Mouse (Mus musculus): ENCODE results near the gene Scn11a.

Gene Scn11a

DNA sequence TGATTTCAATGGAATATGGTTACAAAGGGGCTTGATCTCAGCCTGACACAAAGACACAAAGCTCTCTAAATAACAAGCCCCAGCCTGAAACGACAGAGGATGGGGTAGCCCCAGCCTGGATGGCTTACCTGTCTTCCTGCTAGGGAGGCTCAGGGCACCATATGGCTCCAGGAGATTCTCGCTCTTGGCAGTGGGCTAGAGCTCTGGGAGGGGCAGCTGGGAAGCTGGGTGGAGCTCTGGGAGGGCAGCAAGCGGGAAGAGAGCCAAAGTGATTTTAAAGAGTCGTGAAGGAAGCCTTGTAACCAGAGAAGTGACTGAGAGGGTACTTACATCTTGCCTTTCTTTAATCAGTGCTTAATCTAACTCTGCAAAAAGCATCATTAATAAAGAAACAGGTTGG, at the start of gene Scn11a:
Scn11a (minus strand) TSS at position 160 of the 400 bp plus-strand sequence.
- DNase-seq (ENCODE audit: low read depth, low spot score) = no peak

DNA sequence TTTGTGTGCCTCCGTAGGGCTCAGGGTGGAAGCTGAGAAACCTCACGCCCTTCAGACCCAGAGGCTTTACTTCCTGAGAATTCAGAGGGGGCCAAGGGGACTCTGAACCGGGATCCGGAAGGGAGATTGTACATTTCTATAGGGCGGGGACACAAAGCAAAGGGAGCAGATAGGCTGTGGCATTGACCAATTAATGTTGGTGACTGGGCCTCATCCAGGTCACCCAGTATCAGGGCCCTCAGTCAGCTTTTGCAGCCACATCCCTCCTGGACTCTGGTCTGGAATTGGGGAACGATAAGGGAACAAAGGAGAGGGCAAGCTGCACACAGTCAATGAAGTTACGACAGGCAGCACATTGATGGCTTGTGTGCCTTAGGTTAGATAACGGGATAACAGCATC, 28.9 kb upstream of the Scn11a start:
- DNase-seq (ENCODE audit: low read depth, low spot score) = no peak

DNA sequence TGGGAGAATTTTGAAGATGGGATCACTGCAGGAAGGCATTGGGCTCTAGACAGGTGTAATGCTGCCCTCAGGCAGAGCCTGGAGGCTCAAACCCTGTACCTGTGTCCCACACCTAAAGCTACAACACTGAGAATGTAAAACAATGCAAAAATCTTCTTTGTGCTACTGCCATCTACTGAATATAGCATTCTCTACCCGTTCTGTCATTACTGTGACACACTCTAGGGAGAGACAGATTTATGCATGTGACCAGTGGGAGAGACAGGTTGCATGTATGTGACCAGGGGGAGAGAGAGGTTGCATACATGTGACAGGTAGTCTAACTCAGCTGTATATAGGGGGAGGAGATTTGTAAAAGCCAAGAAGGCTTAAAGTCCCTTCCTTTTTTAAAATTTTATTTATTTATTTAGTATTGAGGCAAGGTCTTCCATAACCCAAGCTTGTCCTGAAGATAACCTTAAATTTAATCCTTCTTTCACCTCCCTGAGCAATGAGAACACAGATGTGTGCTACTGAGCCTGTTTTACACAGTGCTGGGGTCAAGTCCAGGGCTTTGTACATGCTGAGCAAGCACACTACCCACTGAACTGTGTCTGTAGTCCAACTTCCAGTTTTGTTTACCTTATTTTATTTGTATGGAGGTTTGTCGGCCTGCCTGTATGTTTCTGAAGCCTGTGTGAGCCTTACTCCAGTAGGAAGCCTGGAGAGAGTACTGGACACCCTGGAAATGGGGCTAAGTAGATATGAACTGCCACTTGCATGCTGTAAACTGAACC, 28.0 kb upstream of the Scn11a start:
- no peak for DNase-seq (ENCODE audit: low read depth, low spot score)

DNA sequence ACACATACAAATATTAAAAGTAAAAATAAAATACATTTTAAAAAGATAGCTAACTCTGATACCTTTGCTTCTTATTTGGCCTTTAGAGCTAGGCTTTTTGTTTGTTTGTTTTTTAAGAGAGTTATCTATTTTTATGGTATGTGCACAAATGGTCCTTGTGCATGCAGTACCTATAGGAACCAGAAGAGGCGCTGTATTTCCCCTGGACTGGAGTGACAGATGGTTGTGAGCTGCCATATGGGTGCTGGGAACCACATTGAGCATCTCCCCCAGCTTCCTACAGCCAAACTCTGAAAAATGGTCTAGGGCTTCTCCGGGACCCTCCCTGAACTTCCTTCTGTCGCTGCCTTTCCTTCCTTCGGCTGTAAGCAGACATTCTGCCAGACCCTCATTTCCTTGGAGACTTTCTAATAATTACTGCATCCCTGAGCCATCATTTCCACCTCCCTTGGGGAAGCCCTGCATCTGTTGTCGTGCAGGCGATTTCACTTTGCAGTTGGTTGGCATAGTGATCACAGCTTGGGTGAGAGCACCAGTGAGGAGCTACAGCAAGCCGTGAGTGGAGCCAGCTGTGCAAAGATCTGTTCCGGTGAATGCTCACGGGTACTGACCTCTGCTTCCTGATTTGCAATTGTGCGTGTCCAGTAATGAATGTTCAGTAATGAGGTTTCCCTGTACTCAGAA, 27.2 kb upstream of the Scn11a start:
- no peak for DNase-seq (ENCODE audit: low read depth, low spot score)

DNA sequence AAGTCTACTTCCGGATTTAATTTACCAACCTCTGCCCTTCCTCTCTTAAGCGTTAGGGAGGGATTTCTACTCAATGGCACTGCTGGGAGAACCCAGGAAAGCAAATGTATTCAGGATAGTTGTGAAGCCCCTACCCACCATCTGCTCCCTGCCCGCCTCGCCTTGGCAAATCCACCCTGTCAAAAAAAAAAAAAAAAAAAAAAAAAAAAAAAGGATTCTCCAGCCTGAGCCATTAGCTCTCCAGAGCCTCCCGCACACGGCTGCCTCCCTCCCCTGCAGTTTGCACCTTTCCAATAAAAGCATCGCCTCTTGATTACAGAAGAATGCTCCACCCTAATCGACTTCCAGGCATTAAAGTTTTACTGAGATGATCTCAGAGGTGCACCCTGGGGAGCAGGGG, 24.0 kb upstream of the Scn11a start:
- no peak for DNase-seq (ENCODE audit: low read depth, low spot score)

DNA sequence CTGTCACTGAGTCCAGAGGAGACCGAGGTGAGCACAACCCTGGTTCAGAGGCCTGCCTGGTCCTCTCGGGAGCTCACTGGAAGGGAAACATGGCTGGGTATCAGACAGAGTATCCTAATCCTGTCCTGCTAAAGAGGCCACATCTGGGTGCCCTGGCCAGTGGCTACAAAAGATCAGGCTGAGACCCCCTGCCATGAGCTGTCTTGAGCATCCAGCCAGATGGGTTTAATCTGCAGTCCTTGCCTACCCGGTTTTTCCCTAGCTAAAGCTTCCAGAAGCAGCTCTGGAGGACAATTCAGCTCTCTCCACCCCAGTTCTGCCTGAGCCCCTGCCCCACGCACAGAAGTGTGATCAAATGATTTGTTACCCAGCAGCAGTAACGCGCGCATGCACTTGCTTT, 23.4 kb upstream of the Scn11a start:
- no peak for DNase-seq (ENCODE audit: low read depth, low spot score)

DNA sequence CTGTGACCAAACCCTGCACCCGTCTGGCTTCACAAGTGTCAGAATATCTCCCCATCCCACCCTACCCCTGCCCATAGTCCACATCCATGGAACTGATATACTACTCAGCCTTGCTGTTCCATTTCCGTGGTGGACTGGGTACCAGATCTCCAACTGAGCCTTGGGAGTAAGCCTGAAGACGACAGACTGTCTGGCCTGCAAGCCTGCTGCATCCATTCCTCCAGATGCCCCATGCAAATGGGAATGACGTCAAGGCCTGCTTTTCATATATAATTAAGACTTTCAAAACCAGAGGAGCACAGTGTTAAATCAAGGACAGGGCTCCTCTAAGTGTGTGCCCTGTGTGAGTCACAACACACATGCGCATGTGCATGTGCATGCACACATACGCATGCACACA, 21.9 kb upstream of the Scn11a start:
- no peak for DNase-seq (ENCODE audit: low read depth, low spot score)

DNA sequence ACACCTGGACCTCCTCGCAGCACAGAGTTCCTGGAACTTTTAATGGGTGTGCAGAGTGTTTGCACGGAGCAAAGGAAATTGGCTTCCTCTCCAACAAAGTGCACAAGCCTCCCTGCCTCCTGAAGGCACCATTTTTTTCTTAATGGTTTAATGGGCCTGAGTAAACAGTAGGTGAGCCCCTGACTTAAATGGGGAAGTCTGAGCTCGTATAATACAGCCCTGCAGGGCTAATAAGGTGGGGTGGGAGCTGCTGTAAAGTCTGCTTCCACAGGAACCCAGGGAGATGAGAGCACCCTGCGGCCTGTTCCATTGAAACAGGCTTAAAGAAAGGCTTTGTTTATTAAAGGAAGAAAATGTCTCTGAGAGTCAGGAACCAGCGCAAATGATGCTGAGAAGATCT, 19.5 kb upstream of the Scn11a start:
- no peak for DNase-seq (ENCODE audit: low read depth, low spot score)

DNA sequence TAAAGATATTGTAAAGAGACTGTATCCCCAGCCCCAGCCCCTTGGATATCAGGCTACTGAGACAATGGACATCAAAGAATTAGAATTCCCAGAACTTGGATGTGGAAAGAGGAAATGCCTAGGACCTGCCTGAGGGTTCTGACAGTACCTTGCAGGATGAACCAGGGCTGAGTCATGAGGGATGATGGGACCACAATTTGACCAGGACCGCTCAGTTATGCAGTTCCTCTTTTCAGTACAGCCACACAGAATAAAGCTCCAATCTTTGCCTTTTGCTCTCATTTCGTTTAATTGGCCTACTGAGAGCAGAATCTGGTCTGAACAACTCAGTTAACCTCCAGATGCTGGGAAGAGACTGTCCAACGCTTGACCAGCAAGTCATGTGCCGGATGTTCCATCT, 18.3 kb upstream of the Scn11a start:
- no peak for DNase-seq (ENCODE audit: low read depth, low spot score)

DNA sequence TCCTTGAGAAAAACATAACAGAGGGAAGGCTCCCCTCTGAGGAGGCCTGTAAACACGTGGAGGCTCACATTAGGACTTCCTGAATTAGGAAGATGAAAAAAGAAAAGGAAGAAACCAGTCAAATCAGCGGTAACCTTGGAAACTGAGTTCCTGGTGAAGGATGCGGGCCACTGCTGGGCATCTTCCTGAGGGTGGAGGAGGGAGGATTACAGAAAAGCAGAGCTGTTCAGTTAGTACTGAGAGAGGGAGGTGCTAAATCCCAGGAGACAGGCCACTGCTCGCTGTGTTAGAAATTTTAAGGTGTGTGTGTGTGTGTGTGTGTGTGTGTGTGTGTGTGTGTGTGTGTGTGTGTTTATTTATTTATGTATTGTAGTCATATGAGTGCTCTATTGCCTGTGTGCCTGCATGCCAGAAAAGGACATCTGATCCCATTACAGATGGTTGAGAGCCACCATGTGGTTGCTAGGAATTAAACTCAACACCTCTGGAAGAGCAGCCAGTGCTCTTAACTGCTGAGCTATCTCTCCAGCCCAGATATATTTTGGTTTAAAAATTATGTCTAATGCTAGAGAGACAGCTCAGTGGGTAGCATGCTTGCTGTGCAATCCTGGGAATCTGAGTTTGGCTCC, 17.4 kb upstream of the Scn11a start:
- peak; percentile 21 for DNase-seq (ENCODE audit: low read depth, low spot score)

DNA sequence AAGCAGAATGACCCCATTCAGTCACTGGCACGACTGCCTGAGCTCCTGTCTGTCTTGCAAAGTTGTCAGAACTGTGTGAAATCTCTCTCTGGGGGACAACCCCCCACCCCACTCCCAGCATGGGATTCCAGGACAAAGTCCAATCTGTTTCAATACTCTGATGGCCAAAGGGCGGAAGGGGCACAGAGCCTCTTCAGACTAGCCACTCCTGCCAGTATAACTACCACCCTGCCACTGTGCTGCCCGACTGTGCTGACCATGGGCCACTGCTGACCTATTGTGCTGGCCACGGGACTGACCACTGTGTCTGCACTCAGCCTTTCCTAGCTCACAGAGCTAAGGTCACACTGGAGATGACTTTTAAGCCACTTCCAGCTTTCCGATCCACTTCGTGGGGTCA, 16.8 kb upstream of the Scn11a start:
- DNase-seq (ENCODE audit: low read depth, low spot score) = no peak

DNA sequence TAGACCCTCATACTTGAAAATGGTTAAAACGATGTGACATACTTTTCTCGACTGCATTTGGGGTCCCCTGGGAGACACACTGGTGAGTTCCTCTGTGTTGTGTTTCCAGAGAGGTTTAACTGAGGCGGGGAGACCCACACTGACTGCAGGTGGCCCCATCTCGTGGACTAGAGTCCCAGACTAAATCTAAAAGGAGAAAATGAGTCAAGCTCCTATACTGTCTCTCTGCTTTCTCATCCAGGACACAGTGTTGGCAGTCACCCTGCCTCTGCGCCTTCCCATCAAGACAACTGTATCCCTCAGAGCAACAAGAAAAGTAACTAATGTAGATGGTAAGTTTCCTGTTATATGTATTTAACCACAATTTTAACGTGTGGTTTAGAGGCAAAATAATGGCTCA, 15.9 kb upstream of the Scn11a start:
- no peak for DNase-seq (ENCODE audit: low read depth, low spot score)

DNA sequence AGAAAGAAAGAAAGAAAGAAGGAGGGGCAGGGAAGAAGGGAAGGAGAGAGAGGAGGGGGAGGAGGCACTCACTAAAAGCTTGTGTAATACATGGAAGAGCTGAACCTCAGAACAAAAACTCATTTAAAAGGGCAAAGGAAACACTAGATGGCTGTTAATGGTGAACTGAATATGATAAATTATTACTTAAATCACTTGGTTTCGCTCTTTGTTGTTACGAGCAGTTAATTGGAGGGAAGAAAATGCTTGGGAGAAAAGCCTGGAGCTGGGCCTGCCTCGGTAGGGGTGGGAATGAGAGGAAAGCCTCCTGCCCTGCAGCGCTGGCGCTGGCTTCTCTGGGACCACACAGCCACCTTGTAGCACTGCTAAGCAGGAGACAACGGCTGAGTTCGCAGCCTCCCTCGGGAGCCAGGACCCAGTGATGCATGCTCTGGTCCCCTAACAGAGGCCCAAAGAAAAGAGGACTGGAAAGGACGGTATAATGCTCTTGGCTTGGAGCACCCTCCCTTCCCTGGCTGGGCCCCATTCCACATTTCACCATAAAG, 10.4 kb upstream of the Scn11a start:
- no peak for DNase-seq (ENCODE audit: low read depth, low spot score)

DNA sequence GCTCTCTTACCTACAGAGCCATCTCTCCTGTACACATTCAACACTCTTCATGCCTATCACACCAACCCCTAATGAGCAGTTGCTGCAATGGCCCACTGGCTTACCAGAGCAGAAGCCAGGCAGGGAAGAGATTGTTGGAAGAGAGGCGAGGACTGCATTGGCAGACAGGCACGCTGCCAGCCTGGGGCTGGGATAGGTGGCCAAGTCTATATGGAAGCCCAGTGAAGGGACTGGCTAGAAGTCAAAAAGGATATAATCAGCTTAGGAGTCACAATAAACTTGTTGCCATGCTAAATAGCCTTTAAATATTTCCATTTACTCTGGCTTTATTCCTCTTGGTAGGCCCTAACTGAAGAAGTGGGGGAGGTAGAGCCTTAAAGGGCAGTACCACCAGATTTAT, 5.7 kb upstream of the Scn11a start:
- no peak for DNase-seq (ENCODE audit: low read depth, low spot score)

DNA sequence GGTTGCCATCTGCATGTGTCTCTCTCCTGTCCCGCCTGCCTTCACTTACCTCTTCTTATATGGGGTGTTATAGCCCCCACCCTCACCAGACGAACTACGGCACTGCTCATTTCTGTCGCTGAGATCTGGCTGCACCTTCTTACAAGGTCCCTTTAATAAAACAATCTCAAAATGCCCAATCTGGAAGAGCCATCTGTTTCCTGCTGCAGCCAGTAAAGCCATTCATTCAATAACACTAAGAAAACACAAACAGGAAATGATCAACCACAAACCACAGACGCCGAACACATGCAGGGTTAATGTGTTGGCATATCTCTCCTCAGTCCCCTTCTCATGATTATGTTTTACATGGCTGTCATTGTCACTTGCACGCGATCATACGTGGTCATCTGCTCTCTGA, 1.5 kb downstream of the Scn11a start:
- DNase-seq (ENCODE audit: low read depth, low spot score) = no peak

DNA sequence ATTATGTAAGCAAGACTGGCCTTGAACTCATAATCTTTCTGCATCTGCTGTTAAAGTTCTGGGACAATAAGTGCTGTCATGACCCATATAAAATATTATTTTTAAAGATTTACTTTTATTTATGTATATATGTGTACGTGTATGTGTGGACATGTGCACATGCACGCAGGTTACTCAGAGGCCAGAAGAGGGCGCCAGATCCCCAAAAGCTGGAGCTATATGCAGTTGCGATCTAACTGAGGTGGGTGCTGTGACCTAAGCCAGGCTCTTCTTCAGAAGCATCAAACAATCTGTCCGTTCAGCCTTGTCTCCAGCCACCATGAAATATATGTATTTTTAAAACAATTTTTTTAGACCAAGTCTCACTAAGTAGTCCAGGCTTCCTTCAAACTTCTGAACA, 11.6 kb downstream of the Scn11a start:
- no peak for DNase-seq (ENCODE audit: low read depth, low spot score)

DNA sequence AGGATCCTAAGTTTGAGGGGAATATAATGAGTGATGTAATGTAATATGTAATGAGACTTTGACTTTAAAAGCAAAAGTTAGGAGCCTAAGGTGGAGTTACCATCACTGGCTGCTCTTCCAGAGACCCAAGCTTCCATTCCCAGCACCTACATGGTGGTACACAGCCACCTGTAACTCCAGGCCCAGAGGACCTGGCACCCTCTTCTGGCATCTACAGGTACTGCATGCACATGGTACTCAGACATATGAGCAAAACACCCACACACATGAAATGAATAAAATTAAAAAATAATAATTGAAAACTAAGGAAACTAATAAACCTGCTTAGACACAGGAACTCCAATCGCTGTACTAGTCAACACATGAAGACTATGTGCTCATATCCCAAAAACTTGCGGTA, 18.8 kb downstream of the Scn11a start:
- no peak for DNase-seq (ENCODE audit: low read depth, low spot score)

DNA sequence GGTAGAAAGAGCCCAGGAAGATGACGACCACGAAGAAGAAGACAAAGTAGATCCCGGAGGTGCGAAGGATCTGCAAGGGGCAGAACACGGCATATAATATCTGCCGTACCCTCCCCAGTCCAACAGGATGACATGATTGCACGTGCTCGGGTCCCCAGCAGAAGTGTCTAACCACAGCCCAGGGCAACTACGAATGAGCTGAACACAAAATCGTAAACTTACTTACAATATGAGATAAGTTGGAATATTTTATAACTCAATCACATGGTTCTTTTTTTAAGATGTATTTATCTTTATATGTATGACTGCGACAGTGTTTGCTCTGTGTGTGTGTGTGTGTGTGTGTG, 20.8 kb downstream of the Scn11a start:
- no peak for DNase-seq (ENCODE audit: low read depth, low spot score)

DNA sequence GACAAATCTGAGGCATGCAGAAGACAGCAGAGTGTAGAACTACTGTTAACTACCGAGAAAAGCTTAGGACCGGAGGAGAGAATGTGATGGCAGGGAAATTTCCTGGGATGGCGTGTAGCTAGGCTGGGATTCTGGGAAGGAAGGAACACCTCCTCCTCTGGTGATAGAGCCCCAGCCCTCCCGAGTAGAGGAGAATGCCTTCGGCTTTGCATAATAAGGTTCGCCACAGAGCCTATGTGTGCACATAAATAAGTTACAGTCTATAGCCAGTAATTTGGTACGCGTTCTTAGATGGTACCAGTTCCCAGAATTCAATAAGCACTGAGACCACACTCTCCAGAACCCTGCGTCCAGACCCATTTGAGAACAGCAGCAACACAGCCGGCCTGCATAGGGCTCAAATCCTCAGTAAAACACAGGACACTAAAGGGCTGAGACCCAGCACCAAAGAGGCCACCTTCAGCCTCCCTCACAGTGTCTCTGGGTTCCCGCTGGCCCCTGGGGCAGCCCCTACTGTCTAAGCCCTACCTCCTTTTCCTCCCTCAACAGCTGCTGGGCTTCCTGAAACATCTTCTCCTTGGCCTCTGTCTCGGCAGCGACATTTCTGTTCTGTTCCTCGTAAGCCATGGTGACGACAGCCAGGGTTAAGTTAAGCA, 21.3 kb downstream of the Scn11a start:
- no peak for DNase-seq (ENCODE audit: low read depth, low spot score)

DNA sequence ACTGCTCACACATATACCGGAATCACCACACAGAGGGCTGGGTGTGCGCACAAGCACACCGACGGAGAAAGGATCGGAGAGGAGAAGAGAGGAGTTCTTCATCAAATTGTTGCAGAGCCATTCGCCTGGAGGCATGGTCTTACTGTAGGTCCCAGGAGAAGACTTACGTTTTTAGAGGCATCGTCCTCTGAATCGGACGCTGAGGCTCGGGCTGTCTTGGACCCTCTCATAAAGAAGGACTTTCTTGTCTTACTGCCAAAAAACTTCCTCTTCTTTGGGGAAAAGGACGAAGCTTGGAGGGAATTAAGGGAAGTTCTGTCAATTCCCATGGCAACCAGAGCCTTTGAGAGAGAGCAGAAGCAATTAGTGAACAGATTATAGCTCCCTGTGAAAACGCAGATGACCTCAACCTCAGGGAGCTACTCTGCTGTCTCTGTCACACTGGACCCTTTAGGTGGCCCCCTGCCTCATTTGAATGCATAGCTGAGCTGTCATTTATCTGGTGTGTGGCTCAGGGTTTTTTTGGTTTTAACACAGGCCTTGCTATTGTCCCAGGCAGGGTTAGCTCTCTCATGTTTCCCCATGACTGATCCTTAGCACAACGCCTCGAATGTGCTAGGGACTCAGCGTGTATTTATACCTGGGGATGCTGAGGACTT, 22.0 kb downstream of the Scn11a start:
- DNase-seq (ENCODE audit: low read depth, low spot score) = peak; percentile 9

DNA sequence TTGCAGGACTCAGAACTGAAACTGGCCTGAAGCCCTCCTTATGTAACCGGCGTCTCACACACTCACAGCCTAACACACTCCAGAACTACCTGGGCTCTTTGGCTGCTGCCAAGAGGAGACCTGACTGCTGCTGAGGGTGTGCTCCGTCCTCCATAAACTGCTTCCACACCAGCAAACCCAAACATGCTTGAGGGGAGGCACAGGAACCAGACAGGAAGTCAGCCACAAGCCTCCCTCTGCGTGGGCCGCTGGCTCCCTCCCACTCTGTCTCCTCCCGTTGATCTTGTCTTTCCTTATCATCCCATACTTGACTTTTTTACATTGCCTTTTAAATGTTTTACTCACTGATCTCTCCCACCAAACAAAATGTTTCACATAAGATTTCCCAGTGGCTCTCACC, 23.8 kb downstream of the Scn11a start:
- DNase-seq (ENCODE audit: low read depth, low spot score) = no peak

DNA sequence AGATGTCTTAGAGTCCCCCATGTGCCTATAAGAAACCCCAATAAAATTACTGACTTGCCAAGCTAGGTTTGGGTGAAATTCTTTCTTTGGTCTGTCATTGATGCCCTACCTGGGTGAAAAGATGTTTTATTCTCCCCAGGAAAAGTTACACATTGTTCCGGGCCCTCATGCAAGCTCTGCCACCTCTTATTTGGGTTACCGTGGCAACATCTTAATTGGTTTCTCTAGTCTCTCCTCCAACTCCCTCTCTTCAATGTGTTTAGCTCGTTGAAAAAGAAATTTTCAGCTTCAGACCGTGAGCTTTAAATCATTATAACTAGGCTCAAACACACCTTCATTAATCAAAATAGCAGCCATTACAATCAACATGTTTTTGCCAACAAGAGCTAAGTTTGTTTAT, 28.5 kb downstream of the Scn11a start:
- DNase-seq (ENCODE audit: low read depth, low spot score) = peak; percentile 50

Data from telencephalon, adult 2 months (tissue).